Mouse (Mus musculus) heart, embryonic 14.5 days (tissue): ENCODE data around the gene Cdkn2d. TPM values are rescaled to one million over a fixed set of nuclear protein-coding genes. Genes with fewer than 3 reads are reported as not detected.
"Not testable (repeated sequence)": the region's sequence is repeated elsewhere in the genome, so short reads cannot be mapped to it uniquely, and the experiment has no call there.

Source experiments
- ATAC-seq: fragments of 200-750 bp; cut with Nextera tagmentation; 2 replicates; pipeline ENCODE4 v1.8.0; 2017; ENCODE audit warnings: low read depth, moderate TSS enrichment; ENCODE audit not compliant: insufficient number of reproducible peaks, insufficient read depth, low FRiP score
- H3K27ac ChIP-seq, 2 experiments: fragments of 200-500 bp in 1 of 2; fragments of 300-500 bp in 1 of 2; sonication (generic) in 1 of 2; replicated peaks in 1 of 2; 2 replicates each; pipeline ENCODE4 v1.5.1; 2012 to 2014; ENCODE audit warnings: low read depth in 2 of 2, low read length in 2 of 2, control low read depth in 1 of 2, mild to moderate bottlenecking in 1 of 2, mixed read lengths in 1 of 2; ENCODE audit not compliant: control insufficient read depth in 1 of 2, insufficient read depth in 1 of 2
- H3K27me3 ChIP-seq: fragments of 300-500 bp; sonication (generic); 2 replicates; pipeline ENCODE4 v1.6.1; 2014; ENCODE audit warnings: mild to moderate bottlenecking, low read length, control low read depth; ENCODE audit not compliant: control insufficient read depth, insufficient read depth
- H3K36me3 ChIP-seq: fragments of 300-500 bp; sonication (generic); 2 replicates; pipeline ENCODE4 v1.6.1; 2014; ENCODE audit warnings: mild to moderate bottlenecking, control low read depth, low read length, mixed read lengths; ENCODE audit not compliant: control insufficient read depth, insufficient read depth
- H3K4me1 ChIP-seq, 2 experiments: fragments of 200-500 bp in 1 of 2; fragments of 300-500 bp in 1 of 2; sonication (generic) in 1 of 2; 2 replicates each; pipeline ENCODE4 v1.6.1; 2012 to 2014; ENCODE audit warnings: low read length in 2 of 2, control low read depth in 1 of 2, mixed read lengths in 1 of 2; ENCODE audit not compliant: control insufficient read depth in 2 of 2, insufficient read depth in 2 of 2
- H3K4me2 ChIP-seq: fragments of 300-500 bp; sonication (generic); 2 replicates; pipeline ENCODE4 v1.6.1; 2014; ENCODE audit warnings: mild to moderate bottlenecking, low read length
- H3K4me3 ChIP-seq, 2 experiments: fragments of 200-500 bp in 1 of 2; fragments of 300-500 bp in 1 of 2; sonication (generic) in 1 of 2; 2 replicates each; pipeline ENCODE4 v1.5.1; 2012 to 2014; ENCODE audit warnings: low read length in 2 of 2, mild to moderate bottlenecking in 2 of 2, control low read depth in 1 of 2, low read depth in 1 of 2, moderate library complexity in 1 of 2; ENCODE audit not compliant: control insufficient read depth in 1 of 2, insufficient read depth in 1 of 2
- H3K9ac ChIP-seq: fragments of 300-500 bp; sonication (generic); 2 replicates; pipeline ENCODE4 v1.6.1; 2014; ENCODE audit warnings: mild to moderate bottlenecking, low read length
- H3K9me3 ChIP-seq: fragments of 300-500 bp; sonication (generic); 2 replicates; pipeline ENCODE4 v1.6.1; 2016; ENCODE audit warnings: low read length, control low read depth; ENCODE audit not compliant: control insufficient read depth
- WGBS: fragments of 180-500 bp; shearing (Covaris S2); extraction: QIAGEN DNeasy Blood & Tissue Kit; methylation state at CpG from one replicate; pipeline ENCODE4 v1.1.7; 2014; 5-methylcytosine and 5-hydroxymethylcytosine counted together
- polyA plus RNA-seq: library from polyadenylated mRNA; unstranded; fragments of >200 nt; fragmentation: Nextera tagmentation; extraction: Ambion mirVana; gene quantifications from 2 replicates; pipeline ENCODE4 v1.2.1, GENCODE M21; 2014

Cdkn2d gene
- polyA plus RNA-seq, 1 experiment from 2014 or later = 96.9 TPM

DNA sequence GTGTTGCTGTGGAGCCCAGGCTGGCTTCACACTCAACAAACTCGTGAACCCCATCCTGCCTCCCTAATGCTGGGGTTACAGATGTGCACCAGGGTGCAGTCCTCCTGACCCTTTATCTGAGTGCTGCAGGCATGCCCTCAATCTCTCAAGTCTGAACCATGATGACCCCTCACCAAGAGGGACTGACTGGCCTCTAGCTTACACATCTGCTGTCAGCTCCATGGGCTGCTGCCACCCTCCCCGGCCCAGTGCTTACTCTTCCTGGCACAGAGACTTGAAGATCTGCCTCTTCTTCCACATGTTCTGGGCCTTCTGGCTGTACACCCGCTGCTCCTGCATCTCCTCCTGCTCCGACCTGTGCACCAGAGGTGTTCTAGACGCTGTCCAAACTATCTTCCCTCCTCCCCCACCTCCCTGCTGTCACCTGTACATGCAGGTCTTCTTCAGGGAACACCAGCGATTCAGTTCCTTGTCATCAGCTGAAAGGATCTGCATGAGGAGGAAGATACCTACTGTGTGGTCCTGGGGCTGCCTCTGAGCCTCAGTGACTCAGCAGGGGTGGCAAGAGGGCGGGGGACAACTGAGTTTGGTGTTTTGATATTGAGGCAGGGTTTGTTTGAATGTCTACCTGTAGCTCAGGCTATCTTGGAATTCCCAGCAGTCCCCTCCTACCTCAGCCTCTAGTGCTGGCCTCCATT lies 16.0 kb downstream of the Cdkn2d start:
- Histone ChIP-seq H3K27me3 (no peaks in the 10 kb centered on the region), H3K4me3 (no peak overlapping the region), H3K4me1 (peaks cover 5 to 15% of the 10 kb centered on the region in 2 experiments; a peak in 2 of 4 replicates), H3K36me3 (peaks cover 98% of the 10 kb centered on the region), H3K9ac (no peak overlapping the region), H3K9me3 (no peaks in the 10 kb centered on the region), H3K27ac (0 out of 4 replicates have a peak overlapping the region, but pooled peaks of 1 of the 2 experiments have one; percentile 20), H3K4me2 (no peak overlapping the region)
- 72% methylated on average over 7 of the region's 7 CpGs for WGBS
- ATAC-seq = no peak

DNA sequence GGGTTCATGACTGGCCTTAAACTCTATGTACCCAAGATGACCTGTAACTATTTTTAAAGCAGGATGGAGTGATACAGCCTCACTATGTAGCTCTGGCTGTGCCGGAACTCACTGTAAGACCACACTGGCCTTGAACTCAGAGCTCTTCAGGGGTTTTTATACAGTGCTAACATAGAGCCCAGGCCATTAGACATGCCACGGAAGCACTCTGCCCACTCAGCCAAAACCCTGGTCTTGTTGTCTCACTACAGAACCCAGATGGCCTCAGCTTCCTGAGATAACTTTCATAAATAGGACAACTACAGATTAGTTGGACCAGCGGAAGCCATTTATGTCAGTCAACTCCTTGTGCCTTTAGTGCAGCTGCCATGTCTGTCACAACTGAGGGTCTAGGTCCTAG lies 16.9 kb downstream of the Cdkn2d start:
- Histone ChIP-seq H3K9ac (no peak overlapping the region), H3K27me3 (no peaks in the 10 kb centered on the region), H3K4me1 (peaks cover 5 to 15% of the 10 kb centered on the region in 2 experiments; a peak in 2 of 4 replicates), H3K36me3 (peaks cover 98% of the 10 kb centered on the region), H3K4me3 (no peak overlapping the region), H3K27ac (0 out of 4 replicates have a peak overlapping the region, but pooled peaks of 1 of the 2 experiments have one; percentile 12), H3K9me3 (no peaks in the 10 kb centered on the region), H3K4me2 (no peak overlapping the region)
- ATAC-seq = no peak
- WGBS = 34% methylated on average over 3 of the region's 3 CpGs

DNA sequence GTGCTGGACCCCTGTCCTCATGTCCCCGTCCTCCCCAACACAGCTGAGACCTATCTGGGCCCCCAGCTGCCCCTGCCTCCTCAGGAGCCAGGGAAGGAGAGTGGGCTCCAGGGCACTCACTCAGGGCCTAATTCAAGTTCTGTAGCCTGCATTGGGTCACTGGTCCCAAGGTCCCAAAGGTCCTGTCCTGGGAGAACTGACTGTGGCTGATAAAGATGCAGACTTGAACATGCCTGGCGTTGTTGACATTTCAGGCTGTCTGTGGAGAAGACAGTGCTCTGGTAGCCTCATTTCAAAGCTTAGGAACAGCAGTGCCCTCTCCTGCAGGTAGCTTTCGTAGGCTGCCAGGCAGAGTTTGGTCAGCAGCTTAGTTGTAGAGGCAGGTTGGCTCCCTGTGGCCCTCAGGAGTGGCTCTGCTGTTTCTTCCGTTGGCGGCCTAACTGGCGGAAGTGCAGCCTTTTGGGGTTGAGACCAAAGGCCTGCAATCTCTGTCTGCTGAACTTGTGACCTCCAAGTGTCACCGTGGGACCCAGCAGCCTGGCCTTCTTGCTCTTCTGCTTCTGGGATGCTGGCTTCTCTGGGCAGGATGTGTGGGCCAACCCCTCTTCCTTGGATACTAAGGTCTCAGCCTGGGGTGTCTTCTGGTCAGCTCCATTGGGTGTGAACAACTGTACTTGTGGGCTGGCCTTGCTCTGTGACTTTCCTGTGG lies 17.5 kb downstream of the Cdkn2d start:
- peaks cover 98% of the 10 kb centered on the region for H3K36me3 ChIP-seq
- no peak overlapping the region for H3K4me2 ChIP-seq
- no peak overlapping the region for H3K4me3 ChIP-seq
- no peaks in the 10 kb centered on the region for H3K9me3 ChIP-seq
- ATAC-seq = no peak
- H3K9ac ChIP-seq = no peak overlapping the region; the same call in 1 of the 2 replicates
- 62% methylated on average over 7 of the region's 7 CpGs for WGBS
- peak overlapping the region in 1 of 2 experiments; percentile 12; a peak in 1 of 4 replicates for H3K27ac ChIP-seq
- no peaks in the 10 kb centered on the region for H3K27me3 ChIP-seq
- peaks cover 5 to 15% of the 10 kb centered on the region in 2 experiments; a peak in 2 of 4 replicates for H3K4me1 ChIP-seq

DNA sequence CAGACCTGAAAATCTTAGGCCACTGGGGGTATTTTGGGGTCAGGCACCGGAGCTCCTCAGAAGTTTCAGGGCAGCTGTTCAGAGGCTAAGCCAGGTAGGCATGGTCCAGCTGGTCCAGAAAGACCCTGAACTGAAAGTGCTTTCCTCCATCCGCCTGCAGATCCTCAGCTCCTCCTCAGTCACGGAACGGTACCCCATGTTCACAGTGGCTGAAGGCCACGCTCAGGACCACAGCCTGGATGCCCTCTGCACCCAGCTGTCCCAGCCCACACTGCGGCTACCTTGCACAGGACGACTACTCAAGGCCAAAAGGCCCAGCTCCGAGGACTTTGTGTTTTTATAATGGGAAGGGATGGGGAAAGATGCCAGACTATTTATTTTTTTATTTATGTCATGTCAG lies 18.1 kb downstream of the Cdkn2d start:
- peaks cover 5 to 15% of the 10 kb centered on the region in 2 experiments; a peak in 2 of 4 replicates for H3K4me1 ChIP-seq
- 85% methylated on average over 8 of the region's 8 CpGs for WGBS
- no peak overlapping the region for H3K9ac ChIP-seq
- H3K27me3 ChIP-seq = no peaks in the 10 kb centered on the region
- peaks cover 98% of the 10 kb centered on the region for H3K36me3 ChIP-seq
- H3K27ac ChIP-seq = no peak overlapping the region
- no peak for ATAC-seq
- no peak overlapping the region for H3K4me3 ChIP-seq
- no peak overlapping the region for H3K4me2 ChIP-seq
- H3K9me3 ChIP-seq = no peaks in the 10 kb centered on the region

DNA sequence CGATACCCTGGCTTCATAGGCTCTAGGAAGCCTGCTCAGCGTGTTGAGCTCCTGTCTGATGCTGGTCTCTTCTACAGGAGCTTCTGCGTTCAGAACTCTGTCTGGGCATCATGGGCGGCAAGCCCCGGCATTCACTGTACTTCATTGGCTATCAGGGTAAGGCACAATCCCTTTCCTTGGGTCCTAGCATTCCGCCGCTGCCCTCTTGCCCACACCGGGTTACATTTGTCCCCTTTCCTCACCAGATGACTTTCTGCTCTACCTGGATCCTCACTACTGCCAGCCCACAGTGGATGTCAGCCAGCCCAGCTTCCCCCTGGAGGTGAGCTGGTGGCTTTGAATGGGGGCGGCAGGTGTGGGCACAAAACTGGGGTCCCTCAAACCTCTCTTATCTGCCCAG lies 18.8 kb downstream of the Cdkn2d start:
- H3K36me3 ChIP-seq = peaks cover 98% of the 10 kb centered on the region
- H3K4me3 ChIP-seq = no peak overlapping the region
- H3K4me2 ChIP-seq = no peak overlapping the region
- H3K9me3 ChIP-seq = no peaks in the 10 kb centered on the region
- no peaks in the 10 kb centered on the region for H3K27me3 ChIP-seq
- no peak for ATAC-seq
- H3K9ac ChIP-seq = no peak overlapping the region
- 86% methylated on average over 9 of the region's 9 CpGs for WGBS
- no peak overlapping the region for H3K27ac ChIP-seq
- H3K4me1 ChIP-seq = peaks cover 5 to 16% of the 10 kb centered on the region in 2 experiments; a peak in 3 of 4 replicates

DNA sequence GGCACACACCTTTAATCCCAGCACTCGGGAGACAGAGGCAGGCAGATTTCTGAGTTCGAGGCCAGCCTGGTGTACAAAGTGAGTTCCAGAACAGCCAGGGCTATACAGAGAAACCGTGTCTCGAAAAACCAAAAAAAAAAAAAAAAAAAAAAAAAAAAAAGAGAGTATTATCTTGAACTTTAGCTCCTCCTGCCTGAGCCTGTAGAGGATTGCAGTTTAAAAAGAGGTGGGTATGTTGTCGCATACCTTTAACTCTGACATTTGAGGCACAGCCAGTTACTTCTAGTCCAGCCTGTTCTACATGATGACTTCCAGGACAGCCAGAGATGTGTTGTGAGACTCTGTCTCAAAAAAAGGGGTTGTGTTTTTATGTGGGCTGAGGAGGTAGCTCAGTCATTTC lies 21.6 kb downstream of the Cdkn2d start:
- Histone ChIP-seq H3K36me3 (peaks cover 82% of the 10 kb centered on the region), H3K4me1 (peaks cover 12 to 30% of the 10 kb centered on the region in 2 experiments)
- H3K9ac ChIP-seq, H3K27ac ChIP-seq, ATAC-seq, H3K9me3 ChIP-seq, H3K27me3 ChIP-seq, H3K4me3 ChIP-seq, H3K4me2 ChIP-seq: not testable (repeated sequence)
- WGBS = 81% methylated on average over 5 of the region's 5 CpGs

DNA sequence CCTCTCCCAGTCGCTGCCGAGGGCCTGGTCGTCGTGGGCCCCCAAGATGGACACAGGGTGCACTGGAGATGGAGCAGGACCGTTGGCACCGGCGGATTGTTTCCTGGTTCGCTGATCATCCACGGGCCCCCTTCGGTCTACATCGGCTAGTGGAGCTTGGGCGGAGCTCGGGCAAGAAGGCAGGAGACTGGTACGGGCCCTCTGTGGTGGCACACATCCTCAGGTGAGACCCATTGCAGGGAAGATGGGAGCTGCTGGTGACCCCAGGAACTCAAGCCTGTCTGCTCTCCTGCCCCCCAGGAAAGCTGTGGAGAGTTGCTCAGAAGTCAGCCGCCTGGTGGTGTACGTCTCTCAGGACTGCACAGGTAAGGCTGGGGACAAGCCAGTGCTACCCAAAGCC lies 22.9 kb downstream of the Cdkn2d start:
- Histone ChIP-seq H3K4me2 (no peak overlapping the region), H3K4me1 (peaks cover 7 to 24% of the 10 kb centered on the region in 2 experiments), H3K27me3 (no peaks in the 10 kb centered on the region), H3K9me3 (no peaks in the 10 kb centered on the region), H3K9ac (no peak overlapping the region), H3K4me3 (no peak overlapping the region), H3K36me3 (peaks cover 70% of the 10 kb centered on the region), H3K27ac (no peak overlapping the region)
- ATAC-seq = no peak
- 95% methylated on average over 16 of the region's 16 CpGs for WGBS
